Mouse (Mus musculus): ENCODE measurements around the gene Mfap2. TPM values are rescaled to one million over a fixed set of nuclear protein-coding genes. Genes with fewer than 3 reads are reported as not detected.
A peak's percentile ranks its signal among the peaks of the same experiment; 100 is the strongest.

Gene Mfap2
- polyA plus RNA-seq (2015; fragmentation: Nextera tagmentation; extraction: Ambion mirVana): 244 and 247 TPM in 2 replicates

DNA sequence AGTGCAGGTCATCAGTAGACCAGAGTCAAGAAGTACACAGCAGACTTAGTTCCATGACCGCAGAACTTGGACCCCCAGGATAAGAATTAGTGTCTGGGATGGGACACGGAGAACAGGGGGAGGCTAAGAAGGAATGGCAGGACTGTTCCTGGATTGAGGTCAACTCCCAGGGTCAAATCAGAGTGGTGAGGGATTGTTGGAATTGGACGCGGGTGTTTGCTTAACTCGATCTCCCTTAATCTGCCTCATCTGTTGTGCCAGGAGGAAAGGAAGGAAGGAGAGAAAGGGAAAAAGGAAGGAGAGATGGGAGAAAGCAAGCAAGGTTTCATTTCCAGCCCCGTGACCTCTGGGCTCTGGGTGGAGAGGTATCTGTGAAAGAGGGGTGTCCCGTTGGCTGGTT is at the start of gene Mfap2:
TSS of gene Mfap2 (plus strand) at position 301 of the 400 bp plus-strand sequence.
- Histone ChIP-seq H3K4me1 (replicated peaks; ENCODE audit: control insufficient read depth, insufficient read depth) (0 out of 2 replicates have a peak, but pooled peaks cover 2% of the 10 kb centered on the region), H3K27ac (replicated peaks) (peak within 1 kb of the TSS; percentile 78), H3K9me3 (ENCODE audit: control insufficient read depth, low read length) (no peaks in the 10 kb centered on the region), H3K27me3 (ENCODE audit: control insufficient read depth, insufficient read depth, low read length) (no peaks in the 10 kb centered on the region), H3K4me3 (ENCODE audit: low read depth, low read length) (peak within 1 kb of the TSS; percentile 61), H3K9ac (ENCODE audit: low read length) (peak within 1 kb of the TSS; percentile 77), H3K36me3 (ENCODE audit: control insufficient read depth, insufficient read depth, low read length) (peaks cover 10% of the 10 kb centered on the region), H3K4me2 (replicated peaks; ENCODE audit: low read depth) (peak within 1 kb of the TSS; percentile 61)
- 10% methylated on average over 7 of the region's 7 CpGs for WGBS
- no peak for TF ChIP-seq EP300 (optimal IDR thresholded peaks at IDR 0.05)
- no peak for TF ChIP-seq CTCF (IDR thresholded peaks at IDR 0.05; ENCODE audit: low read depth)
- no peak for DNase-seq (ENCODE audit: low spot score)
- ATAC-seq (ENCODE audit: low FRiP score, low TSS enrichment): no peak; the same call in 1 of the 2 replicates

DNA sequence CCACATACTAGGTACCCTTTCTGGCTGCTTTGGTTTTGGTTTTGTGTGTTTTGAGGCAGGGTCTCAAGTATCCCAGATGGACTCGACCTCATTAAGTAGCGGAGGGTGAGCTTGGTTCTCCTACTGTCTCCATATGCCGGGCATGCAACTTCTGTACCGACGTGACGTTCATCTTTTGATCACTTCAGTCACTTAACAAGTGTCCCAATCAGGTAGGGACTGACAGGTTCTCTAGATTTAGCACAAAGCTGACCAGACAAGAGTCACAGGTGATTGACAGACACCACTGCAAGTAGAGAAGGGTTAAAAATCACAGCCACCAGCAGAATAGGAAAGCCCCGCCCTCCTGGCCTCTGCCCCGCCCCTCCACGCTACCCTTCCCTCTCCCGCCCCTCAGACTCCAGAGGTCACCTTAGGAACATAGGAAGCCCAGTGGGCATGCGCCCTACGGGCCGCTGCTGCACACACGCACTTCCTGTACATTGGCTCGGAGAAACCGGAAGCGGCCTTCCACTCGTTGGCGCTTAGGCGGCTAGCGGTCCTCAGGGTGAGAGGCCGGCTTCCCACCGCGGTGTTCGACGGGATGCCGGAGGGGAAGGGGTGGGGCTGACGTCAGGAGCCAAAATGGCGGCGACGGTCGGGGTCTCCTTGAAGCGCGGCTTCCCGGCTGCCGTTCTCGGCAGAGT is 49.3 kb upstream of the Mfap2 start, which contains the start of gene Sdhb:
TSS of gene Sdhb (plus strand) at position 423 of the 686 bp plus-strand sequence.
- no peaks in the 10 kb centered on the region for H3K9me3 ChIP-seq (ENCODE audit: control insufficient read depth, low read length)
- DNase-seq (ENCODE audit: low spot score): peak; percentile 97
- H3K4me2 ChIP-seq (replicated peaks; ENCODE audit: low read depth): peak within 1 kb of the TSS; percentile 91
- ATAC-seq (ENCODE audit: low FRiP score, low TSS enrichment): peak; percentile 97
- H3K36me3 ChIP-seq (ENCODE audit: control insufficient read depth, insufficient read depth, low read length): no peaks in the 10 kb centered on the region
- H3K9ac ChIP-seq (ENCODE audit: low read length): peak within 1 kb of the TSS; percentile 93
- no peaks in the 10 kb centered on the region for H3K4me1 ChIP-seq (replicated peaks; ENCODE audit: control insufficient read depth, insufficient read depth)
- peak within 1 kb of the TSS; percentile 89 for H3K4me3 ChIP-seq (ENCODE audit: low read depth, low read length)
- H3K27me3 ChIP-seq (ENCODE audit: control insufficient read depth, insufficient read depth, low read length): no peaks in the 10 kb centered on the region
- TF ChIP-seq CTCF (IDR thresholded peaks at IDR 0.05; ENCODE audit: low read depth) (peak; percentile 19; the same call in 1 of the 2 replicates), EP300 (optimal IDR thresholded peaks at IDR 0.05) (no peak)
- 1% methylated on average over 37 of the region's 37 CpGs for WGBS
- peak within 1 kb of the TSS; percentile 90 for H3K27ac ChIP-seq (replicated peaks)

DNA sequence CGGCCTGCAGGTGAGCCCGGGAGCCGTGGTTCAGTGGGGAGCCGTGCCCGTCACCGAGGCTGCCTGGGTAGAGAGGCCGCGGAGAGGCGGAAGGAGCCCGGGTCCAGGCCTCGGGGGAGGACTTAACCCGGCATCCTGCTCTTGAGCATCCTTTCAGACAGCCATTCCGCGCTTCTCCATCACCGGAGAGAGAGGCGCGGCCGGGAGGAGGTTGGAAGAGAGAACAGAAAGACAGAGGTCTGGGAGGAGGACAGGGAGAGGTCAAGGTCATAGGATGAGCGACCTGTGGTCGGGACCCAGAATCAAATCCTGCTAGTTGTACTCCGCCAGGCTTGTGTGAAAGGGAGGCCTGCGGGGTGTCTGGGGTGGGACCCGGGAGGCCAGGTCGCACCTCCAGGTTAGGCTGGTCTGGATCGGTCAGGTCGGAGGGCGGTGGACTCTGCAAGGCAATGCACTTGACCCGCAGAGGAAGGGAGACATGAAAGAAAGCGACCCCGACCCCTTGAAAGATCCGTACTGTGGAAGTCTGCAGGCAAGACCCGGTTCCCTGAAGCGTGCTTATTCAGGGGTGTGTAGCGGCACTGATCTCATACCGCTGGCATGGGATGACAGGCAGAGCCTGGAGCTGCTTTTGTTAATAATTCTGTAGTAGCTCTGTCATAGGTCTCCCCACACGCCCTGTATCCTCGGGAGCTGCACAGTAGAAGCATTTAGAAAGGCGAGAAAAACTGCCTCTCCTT is 48.6 kb upstream of the Mfap2 start:
- no peak for DNase-seq (ENCODE audit: low spot score)
- TF ChIP-seq EP300 (optimal IDR thresholded peaks at IDR 0.05): no peak
- no peak for TF ChIP-seq CTCF (IDR thresholded peaks at IDR 0.05; ENCODE audit: low read depth)
- no peaks in the 10 kb centered on the region for H3K36me3 ChIP-seq (ENCODE audit: control insufficient read depth, insufficient read depth, low read length)
- ATAC-seq (ENCODE audit: low FRiP score, low TSS enrichment): peak; percentile 0; the same call in 1 of the 2 replicates
- no peaks in the 10 kb centered on the region for H3K9me3 ChIP-seq (ENCODE audit: control insufficient read depth, low read length)
- peak overlapping the region; percentile 93 for H3K9ac ChIP-seq (ENCODE audit: low read length)
- no peaks in the 10 kb centered on the region for H3K27me3 ChIP-seq (ENCODE audit: control insufficient read depth, insufficient read depth, low read length)
- H3K4me2 ChIP-seq (replicated peaks; ENCODE audit: low read depth): peak overlapping the region; percentile 91
- H3K27ac ChIP-seq (replicated peaks): peak overlapping the region; percentile 90
- no peaks in the 10 kb centered on the region for H3K4me1 ChIP-seq (replicated peaks; ENCODE audit: control insufficient read depth, insufficient read depth)
- under 1% methylated on average over 38 of the region's 38 CpGs for WGBS
- H3K4me3 ChIP-seq (ENCODE audit: low read depth, low read length): peak overlapping the region; percentile 89

DNA sequence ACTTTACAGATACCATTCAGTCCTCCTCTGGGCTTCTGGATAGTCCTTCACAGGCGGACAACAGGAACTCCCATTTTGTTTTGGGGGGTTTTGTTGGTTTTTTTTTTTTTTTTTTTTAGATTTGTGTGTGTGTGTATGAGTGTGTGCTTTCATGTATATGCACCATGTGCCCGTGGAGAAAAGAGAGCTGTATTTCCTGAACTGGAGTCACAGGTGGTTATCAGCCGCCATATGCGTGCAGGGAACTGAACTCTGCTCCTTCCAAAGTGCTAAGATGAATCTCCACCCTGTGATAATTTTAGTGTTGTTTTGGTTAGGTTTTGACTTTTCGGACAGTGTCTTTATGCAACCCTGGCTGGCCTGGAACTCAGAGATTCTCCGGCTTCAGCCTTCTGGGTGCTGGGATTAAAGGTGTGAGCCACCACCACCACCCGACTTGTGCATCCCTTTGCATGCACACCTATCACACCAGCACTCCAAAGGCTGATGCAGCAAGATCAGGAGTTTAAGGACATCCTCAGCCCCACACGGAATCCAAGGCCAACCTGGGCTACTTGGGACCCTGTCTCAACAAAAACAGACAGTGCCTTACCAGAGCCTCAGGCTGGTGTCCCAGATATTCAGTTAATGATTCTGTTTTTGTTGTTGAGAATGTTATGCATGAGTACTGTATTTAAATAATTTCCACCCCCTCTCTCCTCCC is 47.9 kb upstream of the Mfap2 start:
- Histone ChIP-seq H3K9me3 (ENCODE audit: control insufficient read depth, low read length) (no peaks in the 10 kb centered on the region), H3K36me3 (ENCODE audit: control insufficient read depth, insufficient read depth, low read length) (no peaks in the 10 kb centered on the region), H3K9ac (ENCODE audit: low read length) (peak overlapping the region; percentile 93; the same call in 1 of the 2 replicates), H3K4me1 (replicated peaks; ENCODE audit: control insufficient read depth, insufficient read depth) (no peaks in the 10 kb centered on the region), H3K27me3 (ENCODE audit: control insufficient read depth, insufficient read depth, low read length) (no peaks in the 10 kb centered on the region), H3K27ac (replicated peaks) (peak overlapping the region; percentile 90; the same call in 1 of the 2 replicates), H3K4me2 (replicated peaks; ENCODE audit: low read depth) (peak overlapping the region; percentile 91), H3K4me3 (ENCODE audit: low read depth, low read length) (peak overlapping the region; percentile 89)
- TF ChIP-seq CTCF (IDR thresholded peaks at IDR 0.05; ENCODE audit: low read depth) (no peak), EP300 (optimal IDR thresholded peaks at IDR 0.05) (no peak)
- DNase-seq (ENCODE audit: low spot score) (no peak), ATAC-seq (ENCODE audit: low FRiP score, low TSS enrichment) (no peak)
- 54% methylated on average over 8 of the region's 8 CpGs for WGBS

DNA sequence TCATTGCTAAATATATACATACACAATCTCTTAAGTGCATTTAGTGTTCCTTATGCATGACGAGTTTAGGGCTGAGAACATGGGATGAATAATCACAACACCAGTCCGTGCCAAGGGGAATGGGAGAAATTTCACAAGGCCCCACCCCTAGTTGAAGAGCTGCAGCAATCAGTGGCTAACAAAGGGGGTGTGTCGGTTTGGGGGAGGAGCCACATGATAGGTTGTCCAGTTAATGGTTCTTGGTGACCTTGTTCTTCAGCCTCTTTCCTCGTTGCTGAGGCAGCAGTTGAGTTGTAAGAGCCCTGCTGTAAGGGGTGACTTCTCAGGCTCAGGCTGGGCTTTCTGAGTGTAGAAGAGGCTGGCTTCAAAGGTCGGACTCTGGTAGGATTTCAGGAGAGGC is 47.3 kb upstream of the Mfap2 start:
- H3K36me3 ChIP-seq (ENCODE audit: control insufficient read depth, insufficient read depth, low read length): no peaks in the 10 kb centered on the region
- H3K4me1 ChIP-seq (replicated peaks; ENCODE audit: control insufficient read depth, insufficient read depth): no peaks in the 10 kb centered on the region
- no peak overlapping the region for H3K9ac ChIP-seq (ENCODE audit: low read length)
- ATAC-seq (ENCODE audit: low FRiP score, low TSS enrichment): peak; percentile 18; the same call in 1 of the 2 replicates
- no peaks in the 10 kb centered on the region for H3K27me3 ChIP-seq (ENCODE audit: control insufficient read depth, insufficient read depth, low read length)
- no peak overlapping the region for H3K4me3 ChIP-seq (ENCODE audit: low read depth, low read length)
- 22% methylated on average over 5 of the region's 5 CpGs for WGBS
- no peak for TF ChIP-seq CTCF (IDR thresholded peaks at IDR 0.05; ENCODE audit: low read depth)
- TF ChIP-seq EP300 (optimal IDR thresholded peaks at IDR 0.05): no peak
- H3K27ac ChIP-seq (replicated peaks): peak overlapping the region; percentile 75
- peak; percentile 81 for DNase-seq (ENCODE audit: low spot score)
- 0 out of 2 replicates have a peak overlapping the region, but pooled peaks have one; percentile 91 for H3K4me2 ChIP-seq (replicated peaks; ENCODE audit: low read depth)
- no peaks in the 10 kb centered on the region for H3K9me3 ChIP-seq (ENCODE audit: control insufficient read depth, low read length)

All from stomach, postnatal 0 days (tissue).